Mouse (Mus musculus) lung, embryonic 16.5 days (tissue): ENCODE results near the gene Mical3. TPM values are rescaled to one million over a fixed set of nuclear protein-coding genes. Genes with fewer than 3 reads are reported as not detected.
"Not testable (repeated sequence)": the region's sequence is repeated elsewhere in the genome, so short reads cannot be mapped to it uniquely, and the experiment has no call there.

Source experiments
- ATAC-seq: fragments of 200-750 bp; cut with Nextera tagmentation; 2 replicates; pipeline ENCODE4 v1.8.0; 2017; ENCODE audit warnings: low read depth, mild to moderate bottlenecking, moderate library complexity
- H3K27ac ChIP-seq: fragments of 300-500 bp; sonication (generic); 2 replicates; pipeline ENCODE4 v1.5.1; 2014; ENCODE audit warnings: mild to moderate bottlenecking, control low read depth, low read length
- H3K27me3 ChIP-seq: fragments of 300-500 bp; sonication (generic); 2 replicates; pipeline ENCODE4 v1.6.1; 2014; ENCODE audit warnings: low read depth, low read length, mixed read lengths; ENCODE audit not compliant: control insufficient read depth, insufficient read depth
- H3K36me3 ChIP-seq: fragments of 300-500 bp; sonication (generic); 2 replicates; pipeline ENCODE4 v1.6.1; 2014; ENCODE audit warnings: low read length; ENCODE audit not compliant: control insufficient read depth, insufficient read depth
- H3K4me1 ChIP-seq: fragments of 300-500 bp; sonication (generic); replicated peaks from 2 replicates; pipeline ENCODE4 v1.6.1; 2014; ENCODE audit warnings: low read length, mixed read lengths; ENCODE audit not compliant: control insufficient read depth, insufficient read depth
- H3K4me2 ChIP-seq: fragments of 300-500 bp; sonication (generic); 2 replicates; pipeline ENCODE4 v1.6.1; 2014; ENCODE audit warnings: low read depth, low read length, control low read depth
- H3K4me3 ChIP-seq: fragments of 300-500 bp; sonication (generic); 2 replicates; pipeline ENCODE4 v1.5.1; 2014; ENCODE audit warnings: mild to moderate bottlenecking, low read length, control low read depth
- H3K9ac ChIP-seq: fragments of 300-500 bp; sonication (generic); 2 replicates; pipeline ENCODE4 v1.6.1; 2014; ENCODE audit warnings: low read length, control low read depth
- H3K9me3 ChIP-seq: fragments of 300-500 bp; sonication (generic); 2 replicates; pipeline ENCODE4 v1.6.1; 2016; ENCODE audit warnings: low read length; ENCODE audit not compliant: control insufficient read depth
- WGBS: fragments of 180-500 bp; shearing (Covaris S2); extraction: QIAGEN DNeasy Blood & Tissue Kit; methylation state at CpG from one replicate; pipeline ENCODE4 v1.1.7; 2014; 5-methylcytosine and 5-hydroxymethylcytosine counted together
- polyA plus RNA-seq: library from polyadenylated mRNA; unstranded; fragments of >200 nt; fragmentation: Nextera tagmentation; extraction: Ambion mirVana; gene quantifications from 2 replicates; pipeline ENCODE4 v1.2.1, GENCODE M21; 2015

Gene Mical3
- polyA plus RNA-seq, 1 experiment from 2014 or later, result 15.9 TPM

- WGBS, result 64% methylated on average over 3 of the region's 3 CpGs
- Histone ChIP-seq H3K27me3 (no peaks in the 10 kb centered on the region), H3K4me3 (no peak overlapping the region), H3K9ac (no peak overlapping the region), H3K9me3 (no peaks in the 10 kb centered on the region), H3K4me2 (no peak overlapping the region), H3K36me3 (peaks cover 2% of the 10 kb centered on the region), H3K4me1 (no peaks in the 10 kb centered on the region), H3K27ac (no peak overlapping the region)
- no peak for ATAC-seq
Measured at GRCm38 (mm10) chr6:120927765-120928164, 203.0 kb downstream of the Mical3 start.

- H3K4me1 ChIP-seq, result no peaks in the 10 kb centered on the region
- H3K27ac ChIP-seq, result no peak overlapping the region
- H3K27me3 ChIP-seq, result no peaks in the 10 kb centered on the region
- H3K9me3 ChIP-seq, result no peaks in the 10 kb centered on the region
- WGBS, result 41% methylated on average over 2 of the region's 2 CpGs
- H3K4me3 ChIP-seq, result no peak overlapping the region
- H3K36me3 ChIP-seq, result no peaks in the 10 kb centered on the region; the same call in 1 of the 2 replicates
- no peak for ATAC-seq
- H3K4me2 ChIP-seq, result no peak overlapping the region
- H3K9ac ChIP-seq, result no peak overlapping the region
Measured at GRCm38 (mm10) chr6:120926880-120927279, 203.9 kb downstream of the Mical3 start.

GRCm38 (mm10) chr6:120924791-120925321, 205.9 kb downstream of the Mical3 start:
- not testable (repeated sequence) for H3K36me3 ChIP-seq, H3K4me3 ChIP-seq, H3K4me2 ChIP-seq, ATAC-seq, H3K27me3 ChIP-seq, H3K4me1 ChIP-seq, H3K9me3 ChIP-seq, H3K27ac ChIP-seq, H3K9ac ChIP-seq
- WGBS, result 63% methylated on average over 2 of the region's 2 CpGs

- WGBS, result 45% methylated on average over 3 of the region's 3 CpGs
- Histone ChIP-seq H3K4me2 (no peak overlapping the region), H3K4me1 (peaks cover 9% of the 10 kb centered on the region; the same call in 1 of the 2 replicates), H3K27ac (no peak overlapping the region), H3K9me3 (no peaks in the 10 kb centered on the region), H3K36me3 (no peaks in the 10 kb centered on the region), H3K27me3 (no peaks in the 10 kb centered on the region), H3K9ac (no peak overlapping the region), H3K4me3 (no peak overlapping the region)
- ATAC-seq, result no peak
Measured at GRCm38 (mm10) chr6:120917975-120918374, 212.8 kb downstream of the Mical3 start.

GRCm38 (mm10) chr6:120916972-120917881, 213.6 kb downstream of the Mical3 start:
- Histone ChIP-seq H3K4me3 (peak overlapping the region; percentile 70), H3K9ac (peak overlapping the region; percentile 66), H3K4me2 (peak overlapping the region; percentile 88)
- H3K27me3 ChIP-seq, H3K4me1 ChIP-seq, H3K36me3 ChIP-seq, H3K27ac ChIP-seq, H3K9me3 ChIP-seq: not testable (repeated sequence)
- peak; percentile 47 for ATAC-seq
- 26% methylated on average over 10 of the region's 14 CpGs for whole genome bisulfite sequencing

- WGBS, result 2% methylated on average over 64 of the region's 67 CpGs
- H3K27ac ChIP-seq, result 0 out of 2 replicates have a peak within 1 kb of the TSS, but pooled peaks have one; percentile 56
- peak; percentile 91 for ATAC-seq
Measured at GRCm38 (mm10) chr6:120916074-120916971, 214.5 kb downstream of the Mical3 start, which contains the start of gene Bid. Gene Bid (minus strand): TSS chr6:120916853.

GRCm38 (mm10) chr6:120915649-120915975, 215.2 kb downstream of the Mical3 start:
- Histone ChIP-seq H3K27ac (no peak overlapping the region), H3K9me3 (no peaks in the 10 kb centered on the region), H3K36me3 (no peaks in the 10 kb centered on the region), H3K27me3 (no peaks in the 10 kb centered on the region), H3K4me2 (peak overlapping the region; percentile 88), H3K4me3 (peak overlapping the region; percentile 70), H3K9ac (no peak overlapping the region), H3K4me1 (peaks cover 11% of the 10 kb centered on the region; the same call in 1 of the 2 replicates)
- 35% methylated on average over 2 of the region's 2 CpGs for WGBS
- ATAC-seq, result no peak

More at GRCm38 (mm10) chr6:120916074-120916971, 214.5 kb downstream of the Mical3 start, which contains the start of gene Bid:
- Histone ChIP-seq H3K4me2 (peak within 1 kb of the TSS; percentile 88), H3K4me1 (peaks cover 11% of the 10 kb centered on the region; the same call in 1 of the 2 replicates), H3K9me3 (no peaks in the 10 kb centered on the region), H3K9ac (peak within 1 kb of the TSS; percentile 66), H3K27me3 (no peaks in the 10 kb centered on the region), H3K4me3 (peak within 1 kb of the TSS; percentile 70), H3K36me3 (no peaks in the 10 kb centered on the region)

GRCm38 (mm10) chr6:120914911-120915648, 215.7 kb downstream of the Mical3 start:
- 39% methylated on average over 9 of the region's 9 CpGs for WGBS
- ATAC-seq, result peak; percentile 35; the same call in 1 of the 2 replicates
- Histone ChIP-seq H3K9ac (no peak overlapping the region), H3K27ac (no peak overlapping the region), H3K27me3 (no peaks in the 10 kb centered on the region), H3K4me2 (peak overlapping the region; percentile 88; the same call in 1 of the 2 replicates), H3K36me3 (no peaks in the 10 kb centered on the region), H3K4me1 (peaks cover 11% of the 10 kb centered on the region; the same call in 1 of the 2 replicates), H3K9me3 (no peaks in the 10 kb centered on the region), H3K4me3 (no peak overlapping the region)
